Comparison of ENCODE assay signal across 36 mouse cellular contexts in the genomic region with DNA sequence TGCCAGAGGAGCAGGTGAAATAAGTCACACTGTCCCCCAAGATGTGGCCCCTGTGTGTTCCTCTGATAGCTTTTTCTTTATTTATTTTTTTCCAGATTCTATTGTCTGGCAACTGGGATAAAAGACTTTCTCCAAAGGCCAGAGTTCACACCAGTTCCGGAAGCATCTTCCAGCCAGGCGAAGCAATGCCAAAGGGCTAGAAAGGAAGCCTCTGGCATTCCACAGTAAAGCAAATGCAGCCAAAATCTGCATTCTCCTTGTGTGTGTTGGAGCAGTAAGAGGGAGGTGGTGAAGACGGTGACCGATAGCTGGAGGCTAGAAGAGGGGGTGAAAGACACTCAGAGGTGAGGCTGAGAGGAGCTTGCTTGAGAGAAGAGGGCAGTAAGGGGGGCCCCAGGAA.
"Had no signal": no experiment of that assay in that cellular context is flagged by ENCODE, and none has a peak within 500 bp of the region (broad histone marks: within the 10 kb centered on the region; RNA-seq: fewer than 3 reads in every experiment).

No protein-coding gene starts in this region.

- H3K27me3 ChIP-seq: hindbrain, embryonic 13.5 days; hindbrain, embryonic 15.5 days; intestine, embryonic 15.5 days; kidney, embryonic 15.5 days had no signal

- H3K4me1 ChIP-seq: heart, embryonic 15.5 days; hindbrain, embryonic 10.5 days; hindbrain, embryonic 12.5 days; hindbrain, embryonic 15.5 days; intestine, embryonic 15.5 days had no signal

- DNase-seq: heart, postnatal 10 days; heart, postnatal 14 days; heart, postnatal 36 days; heart, postnatal 4 days; kidney, adult 11 months; kidney, adult 18-20 months; kidney, adult 2 months; kidney, adult 8-10 months; kidney, adult 9 months; kidney, postnatal 10 days; kidney, postnatal 14 days; kidney, postnatal 25 days; kidney, postnatal 36 days; kidney, postnatal 4 days; layer of hippocampus, adult 9-11 months; layer of hippocampus, postnatal 36 days had no signal

- ATAC-seq: hindbrain, embryonic 16.5 days; hindbrain, postnatal 0 days; inflammation-experienced regulatory T-cells, adult 6 months; intestine, embryonic 15.5 days; intestine, embryonic 16.5 days; intestine, postnatal 0 days had no signal

- H3K36me3 ChIP-seq: heart, embryonic 10.5 days; heart, embryonic 12.5 days; heart, embryonic 13.5 days; heart, embryonic 15.5 days; hindbrain, embryonic 10.5 days; hindbrain, embryonic 12.5 days; hindbrain, embryonic 13.5 days; hindbrain, embryonic 15.5 days; intestine, embryonic 15.5 days; kidney, embryonic 15.5 days had no signal

- H3K4me2 ChIP-seq: heart, embryonic 11.5 days; heart, embryonic 12.5 days; heart, embryonic 13.5 days; heart, embryonic 15.5 days; hindbrain, embryonic 12.5 days; hindbrain, embryonic 13.5 days; hindbrain, embryonic 14.5 days; hindbrain, embryonic 15.5 days; intestine, embryonic 15.5 days; kidney, embryonic 15.5 days had no signal

- H3K27ac ChIP-seq: heart, embryonic 10.5 days; heart, embryonic 13.5 days; heart, embryonic 15.5 days; hindbrain, embryonic 10.5 days; hindbrain, embryonic 12.5 days; hindbrain, embryonic 13.5 days; hindbrain, embryonic 14.5 days; hindbrain, embryonic 15.5 days; hindbrain, postnatal 0 days; intestine, embryonic 15.5 days; kidney, embryonic 15.5 days; kidney, postnatal 0 days; layer of hippocampus, adult 2 months; left cerebral cortex, adult 2 months had no signal

- H3K9me3 ChIP-seq: heart, embryonic 10.5 days; heart, embryonic 12.5 days; heart, embryonic 13.5 days; heart, embryonic 15.5 days; hindbrain, embryonic 10.5 days; hindbrain, embryonic 12.5 days; hindbrain, embryonic 13.5 days; hindbrain, embryonic 15.5 days; intestine, embryonic 15.5 days; kidney, embryonic 15.5 days had no signal

- H3K4me3 ChIP-seq: heart, embryonic 10.5 days; heart, embryonic 12.5 days; heart, embryonic 13.5 days; heart, embryonic 15.5 days; hindbrain, embryonic 10.5 days; hindbrain, embryonic 12.5 days; hindbrain, embryonic 13.5 days; hindbrain, embryonic 15.5 days; intestine, embryonic 15.5 days; kidney, embryonic 15.5 days; layer of hippocampus, adult 2 months; left cerebral cortex, adult 2 months had no signal

- H3K9ac ChIP-seq: heart, embryonic 12.5 days; heart, embryonic 13.5 days; heart, embryonic 15.5 days; hindbrain, embryonic 12.5 days; hindbrain, embryonic 13.5 days; hindbrain, embryonic 14.5 days; hindbrain, embryonic 15.5 days; intestine, embryonic 15.5 days; kidney, embryonic 15.5 days had no signal
